Mouse (Mus musculus) CH12.LX (cell line): ENCODE results near the gene Cdhr2. TPM values are rescaled to one million over a fixed set of nuclear protein-coding genes. Genes with fewer than 3 reads are reported as not detected.

Experiments used
- DNase-seq: peaks from one replicate; pipeline ENCODE4 v3.0.0-alpha.2; 2013; ENCODE audit errors: extremely low read depth
- H3K27ac ChIP-seq: 2 replicates; pipeline ENCODE4 v1.5.1; 2012; ENCODE audit warnings: low read depth, mild to moderate bottlenecking, control low read depth, moderate library complexity; ENCODE audit not compliant: insufficient read depth
- H3K27me3 ChIP-seq: replicated peaks from 2 replicates; pipeline ENCODE3; 2012; ENCODE audit warnings: inconsistent platforms
- H3K36me3 ChIP-seq, 2 experiments: replicated peaks in 1 of 2; 2 replicates each; pipeline versions ENCODE3 to v1.6.1; 2012; ENCODE audit warnings: inconsistent platforms in 1 of 2, low read length in 1 of 2, mild to moderate bottlenecking in 1 of 2, mixed read lengths in 1 of 2, moderate library complexity in 1 of 2; ENCODE audit not compliant: control insufficient read depth in 1 of 2, insufficient read depth in 1 of 2
- H3K4me1 ChIP-seq, 2 experiments: 2 replicates each; pipeline ENCODE4 v1.6.1; 2012; ENCODE audit warnings: inconsistent platforms in 1 of 2, moderate library complexity in 1 of 2; ENCODE audit not compliant: insufficient read depth in 2 of 2, control insufficient read depth in 1 of 2
- H3K4me2 ChIP-seq: 2 replicates; pipeline ENCODE4 v1.6.1; 2012; ENCODE audit warnings: low read depth, mild to moderate bottlenecking, control low read depth; ENCODE audit not compliant: poor library complexity, insufficient read depth, severe bottlenecking
- H3K4me3 ChIP-seq, 3 experiments: fragments of 150-350 bp in 1 of 3; sonication (generic) in 1 of 3; replicated peaks in 1 of 3; 2 replicates each; pipeline versions ENCODE3 to v1.5.1; 2011 to 2012; ENCODE audit warnings: low read depth in 2 of 3, low read length in 2 of 3, mild to moderate bottlenecking in 2 of 3, moderate library complexity in 2 of 3, control low read depth in 1 of 3, improper control_type of control experiment in 1 of 3, inconsistent platforms in 1 of 3, mixed read lengths in 1 of 3; ENCODE audit not compliant: poor library complexity in 1 of 3
- H3K79me2 ChIP-seq: replicated peaks from 2 replicates; pipeline ENCODE4 v1.6.1; 2012; ENCODE audit warnings: mild to moderate bottlenecking, moderate library complexity; ENCODE audit not compliant: control insufficient read depth, poor library complexity, insufficient read depth, severe bottlenecking; ENCODE audit errors: extremely low read depth
- H3K9ac ChIP-seq: 2 replicates; pipeline ENCODE4 v1.6.1; 2012; ENCODE audit warnings: low read depth, mild to moderate bottlenecking, control low read depth, moderate library complexity; ENCODE audit not compliant: insufficient read depth
- H3K9me3 ChIP-seq: replicated peaks from 2 replicates; pipeline ENCODE3; 2012; ENCODE audit warnings: low read length, inconsistent platforms, mixed read lengths
- ELF1 ChIP-seq: IDR thresholded peaks from 2 replicates; pipeline ENCODE4 v1.6.1; 2014; ENCODE audit warnings: low read depth, mild to moderate bottlenecking, inconsistent platforms, low read length, improper control_type of control experiment
- GABPA ChIP-seq: IDR thresholded peaks from 2 replicates; pipeline ENCODE4 v1.6.1; 2012; ENCODE audit warnings: low read depth, low read length, improper control_type of control experiment, inconsistent platforms; ENCODE audit not compliant: insufficient replicate concordance
- JUN ChIP-seq: IDR thresholded peaks from 2 replicates; pipeline ENCODE4 v1.6.1; 2011; ENCODE audit warnings: low read depth, mild to moderate bottlenecking, low read length, improper control_type of control experiment, moderate library complexity; ENCODE audit not compliant: insufficient read depth
- KAT2A ChIP-seq: IDR thresholded peaks from 2 replicates; pipeline ENCODE4 v1.6.1; 2012; ENCODE audit warnings: low read length, improper control_type of control experiment, inconsistent platforms; ENCODE audit not compliant: insufficient replicate concordance
- MAFK ChIP-seq: IDR thresholded peaks from 2 replicates; pipeline ENCODE4 v1.6.1; 2011; ENCODE audit warnings: low read length, improper control_type of control experiment; ENCODE audit not compliant: insufficient replicate concordance
- MEF2A ChIP-seq: IDR thresholded peaks from 2 replicates; pipeline ENCODE4 v1.6.1; 2014; ENCODE audit warnings: low read depth, mild to moderate bottlenecking, inconsistent platforms, low read length, improper control_type of control experiment, borderline replicate concordance
- MYC ChIP-seq: IDR thresholded peaks from 2 replicates; pipeline ENCODE4 v1.6.1; 2011; ENCODE audit warnings: low read depth, mild to moderate bottlenecking, improper control_type of control experiment, low read length
- NELFE ChIP-seq: IDR thresholded peaks from 2 replicates; pipeline ENCODE4 v1.6.1; 2011; ENCODE audit warnings: low read depth, low read length, improper control_type of control experiment
- SMC3 ChIP-seq: IDR thresholded peaks from 2 replicates; pipeline ENCODE4 v1.6.1; 2011; ENCODE audit warnings: low read depth, low read length, improper control_type of control experiment
- TCF12 ChIP-seq: IDR thresholded peaks from 2 replicates; pipeline ENCODE4 v1.6.1; 2014; ENCODE audit warnings: low read depth, mild to moderate bottlenecking, inconsistent platforms, low read length, improper control_type of control experiment
- UBTF ChIP-seq: IDR thresholded peaks from 2 replicates; pipeline ENCODE4 v1.6.1; 2012; ENCODE audit warnings: low read depth, mild to moderate bottlenecking, inconsistent platforms, low read length, improper control_type of control experiment, moderate library complexity
- ZKSCAN1 ChIP-seq: IDR thresholded peaks from 2 replicates; pipeline ENCODE4 v1.6.1; 2012; ENCODE audit warnings: low read depth, inconsistent platforms, low read length, improper control_type of control experiment, borderline replicate concordance
- dilution Hi-C: fragments of 300-500 bp; cut with MboI; formaldehyde crosslinking; loops from 2 replicates; pipeline ENCODE4 v1.14.3; 2020; ENCODE audit warnings: low sequenced_read_pairs; ENCODE audit not compliant: extremely low pct_unique_long_range_greater_than_20kb, extremely low pct_ligation_motif_present
- in situ Hi-C: fragments of 300-500 bp; cut with MboI; formaldehyde crosslinking; loops from 3 replicates; pipeline ENCODE4 v1.14.3; 2019; ENCODE audit warnings: low sequenced_read_pairs, low pct_ligation_motif_present, low pct_unique_long_range_greater_than_20kb, mixed read lengths
- polyA plus RNA-seq: library from polyadenylated mRNA; unstranded; fragments of >175 nt; gene quantifications from 2 replicates; pipeline ENCODE4 v1.2.1, GENCODE M21; 2012; ENCODE audit warnings: low read depth; ENCODE audit not compliant: insufficient read length
- total RNA-seq, 2 experiments: library from RNA; depleted of rRNA; stranded (reverse); fragments of 300-350 nt in 1 of 2; fragments of >200 nt in 1 of 2; gene quantifications; 2 replicates each; pipeline ENCODE4 v1.2.3; 2012 to 2014

Gene Cdhr2
- total and polyA plus RNA-seq, 3 experiments: not detected

- no peaks in the 10 kb centered on the region for H3K4me1 ChIP-seq
- no peak within 1 kb of the TSS for H3K27ac ChIP-seq
- no peak within 1 kb of the TSS for H3K9ac ChIP-seq
- peaks cover 7% of the 10 kb centered on the region for H3K9me3 ChIP-seq
- no peak for TF ChIP-seq ZKSCAN1
- TF ChIP-seq NELFE: no peak
- no peaks in the 10 kb centered on the region for H3K79me2 ChIP-seq
- peaks cover 56% of the 10 kb centered on the region for H3K27me3 ChIP-seq
- H3K4me3 ChIP-seq: no peak within 1 kb of the TSS
- no peaks in the 10 kb centered on the region for H3K36me3 ChIP-seq
- in situ Hi-C loops (no loop called here), dilution Hi-C loops (no loop called here)
- no peak within 1 kb of the TSS for H3K4me2 ChIP-seq
- DNase-seq: no peak
These were observed 48.7 kb downstream of the Cdhr2 start, which contains the start of gene Gprin1 for GRCm38 (mm10) chr13:54749864-54750411. Gprin1 (minus strand) TSS chr13:54749874.

- H3K4me1 ChIP-seq: no peaks in the 10 kb centered on the region
- H3K4me3 ChIP-seq: no peak overlapping the region
- H3K27me3 ChIP-seq: peaks cover 57% of the 10 kb centered on the region
- peaks cover 7% of the 10 kb centered on the region for H3K9me3 ChIP-seq
- in situ Hi-C loops: no loop called here
- no peaks in the 10 kb centered on the region for H3K36me3 ChIP-seq
- no peak overlapping the region for H3K4me2 ChIP-seq
- dilution Hi-C loops: no loop called here
- DNase-seq: no peak
- TF ChIP-seq UBTF (no peak), NELFE (no peak), KAT2A (no peak), MEF2A (no peak), SMC3 (no peak), MAFK (no peak)
- TF ChIP-seq, all 38 proteins: peak for 0
- no peaks in the 10 kb centered on the region for H3K79me2 ChIP-seq
- no peak overlapping the region for H3K27ac ChIP-seq
- H3K9ac ChIP-seq: no peak overlapping the region
These were observed 49.4 kb downstream of the Cdhr2 start for GRCm38 (mm10) chr13:54750699-54751098.

- Histone ChIP-seq H3K36me3 (no peaks in the 10 kb centered on the region), H3K9me3 (peaks cover 7% of the 10 kb centered on the region), H3K4me1 (no peaks in the 10 kb centered on the region), H3K27ac (no peak overlapping the region), H3K27me3 (peaks cover 56% of the 10 kb centered on the region), H3K4me2 (no peak overlapping the region), H3K9ac (no peak overlapping the region), H3K79me2 (no peaks in the 10 kb centered on the region), H3K4me3 (no peak overlapping the region)
- TF ChIP-seq JUN (no peak), TCF12 (no peak), MYC (no peak), GABPA (no peak), ELF1 (no peak)
- dilution Hi-C loops: no loop called here
- in situ Hi-C loops: no loop called here
- no peak for DNase-seq
These were observed 51.4 kb downstream of the Cdhr2 start for GRCm38 (mm10) chr13:54752656-54753055.
